Mouse (Mus musculus) limb, embryonic 14.5 days (tissue): ENCODE data around the gene BC030499. TPM values are rescaled to one million over a fixed set of nuclear protein-coding genes. Genes with fewer than 3 reads are reported as not detected.

Experiments
- ATAC-seq: fragments of 200-750 bp; cut with Nextera tagmentation; 2 replicates; pipeline ENCODE4 v1.8.0; 2017; ENCODE audit warnings: low read depth, moderate number of reproducible peaks, moderate TSS enrichment; ENCODE audit not compliant: low FRiP score
- DNase-seq: peaks from one replicate; pipeline ENCODE4 v3.0.0-alpha.2; 2015; ENCODE audit warnings: low spot score
- H3K27ac ChIP-seq: fragments of 300-500 bp; sonication (generic); replicated peaks from 2 replicates; pipeline ENCODE4 v1.5.1; 2014; ENCODE audit warnings: low read depth, mild to moderate bottlenecking, low read length, moderate library complexity, mixed read lengths
- H3K27me3 ChIP-seq: fragments of 300-500 bp; sonication (generic); 2 replicates; pipeline ENCODE4 v1.6.1; 2014; ENCODE audit warnings: low read length, mixed read lengths; ENCODE audit not compliant: control insufficient read depth, insufficient read depth
- H3K36me3 ChIP-seq: fragments of 300-500 bp; sonication (generic); 2 replicates; pipeline ENCODE4 v1.6.1; 2014; ENCODE audit warnings: mild to moderate bottlenecking, low read length, moderate library complexity, mixed read lengths; ENCODE audit not compliant: control insufficient read depth, insufficient read depth
- H3K4me1 ChIP-seq: fragments of 300-500 bp; sonication (generic); 2 replicates; pipeline ENCODE4 v1.6.1; 2014; ENCODE audit warnings: antibody characterized with exemption, low read length, mixed read lengths; ENCODE audit not compliant: control insufficient read depth, insufficient read depth
- H3K4me2 ChIP-seq: fragments of 300-500 bp; sonication (generic); replicated peaks from 2 replicates; pipeline ENCODE4 v1.6.1; 2014; ENCODE audit warnings: low read depth, mild to moderate bottlenecking, low read length, moderate library complexity; ENCODE audit not compliant: severe bottlenecking
- H3K4me3 ChIP-seq: fragments of 300-500 bp; sonication (generic); replicated peaks from 2 replicates; pipeline ENCODE4 v1.5.1; 2014; ENCODE audit warnings: low read length
- H3K9ac ChIP-seq: fragments of 300-500 bp; sonication (generic); 2 replicates; pipeline ENCODE4 v1.6.1; 2014; ENCODE audit warnings: mild to moderate bottlenecking, low read depth, low read length, moderate library complexity; ENCODE audit not compliant: severe bottlenecking
- H3K9me3 ChIP-seq: fragments of 300-500 bp; sonication (generic); 2 replicates; pipeline ENCODE4 v1.6.1; 2016; ENCODE audit warnings: low read length; ENCODE audit not compliant: control insufficient read depth
- POLR2A ChIP-seq: fragments of 200-500 bp; IDR thresholded peaks from 2 replicates; pipeline ENCODE4 v1.8.0; 2012; ENCODE audit warnings: inconsistent platforms, mild to moderate bottlenecking, moderate library complexity, borderline replicate concordance; ENCODE audit not compliant: insufficient read depth, insufficient read length; ENCODE audit errors: extremely low read depth
- WGBS: fragments of 180-500 bp; shearing (Covaris S2); extraction: QIAGEN DNeasy Blood & Tissue Kit; methylation state at CpG from one replicate; pipeline ENCODE4 v1.1.7; 2014; 5-methylcytosine and 5-hydroxymethylcytosine counted together
- polyA plus RNA-seq, 2 experiments: library from polyadenylated mRNA; depleted of rRNA in 1 of 2; stranded (reverse) in 1 of 2; unstranded in 1 of 2; fragments of >200 nt; fragmentation: Nextera tagmentation in 1 of 2; extraction: Ambion mirVana in 1 of 2; gene quantifications; 2 replicates each; pipeline versions ENCODE4 v1.2.1 to v1.2.3; 2012 to 2014

Gene BC030499
- polyA plus RNA-seq, 2 experiments = 0.23 to 0.58 TPM

DNA sequence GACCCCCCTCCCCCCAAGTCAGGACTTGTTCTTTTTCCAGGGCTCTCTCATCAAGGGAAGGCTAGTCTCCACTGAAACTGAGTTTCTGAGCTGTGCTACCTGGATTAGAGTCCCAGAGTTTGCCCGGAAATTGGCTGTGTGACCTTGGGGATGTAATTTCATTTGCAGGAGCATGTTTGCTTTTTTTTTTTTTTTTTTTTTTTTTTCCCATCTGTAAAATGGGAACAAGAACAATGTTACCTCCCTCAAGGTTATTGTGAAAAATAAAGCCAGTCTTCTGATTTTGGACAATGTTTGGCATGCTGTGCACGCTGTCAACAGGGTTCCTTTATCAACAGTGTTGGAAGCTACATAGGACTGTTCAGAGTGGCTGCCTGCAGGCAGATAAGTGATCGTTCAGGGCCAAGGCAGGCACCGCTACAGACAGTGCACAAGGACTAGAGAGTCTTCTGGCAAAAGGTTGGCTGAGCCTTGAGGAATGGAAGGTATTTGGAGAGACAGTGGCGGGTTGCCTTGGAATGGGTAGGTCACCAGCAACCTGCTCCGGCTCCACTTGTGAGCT is 53.8 kb downstream of the BC030499 start:
- Histone ChIP-seq H3K9ac (peak overlapping the region; percentile 90), H3K4me3 (peak overlapping the region; percentile 94), H3K27me3 (no peaks in the 10 kb centered on the region), H3K27ac (peak overlapping the region; percentile 93; the same call in 1 of the 2 replicates), H3K4me1 (peaks cover 29% of the 10 kb centered on the region), H3K9me3 (no peaks in the 10 kb centered on the region), H3K36me3 (peaks cover 42% of the 10 kb centered on the region), H3K4me2 (peak overlapping the region; percentile 84)
- ATAC-seq (no peak), DNase-seq (no peak)
- WGBS = 69% methylated on average over 6 of the region's 6 CpGs
- no peak for TF ChIP-seq POLR2A

DNA sequence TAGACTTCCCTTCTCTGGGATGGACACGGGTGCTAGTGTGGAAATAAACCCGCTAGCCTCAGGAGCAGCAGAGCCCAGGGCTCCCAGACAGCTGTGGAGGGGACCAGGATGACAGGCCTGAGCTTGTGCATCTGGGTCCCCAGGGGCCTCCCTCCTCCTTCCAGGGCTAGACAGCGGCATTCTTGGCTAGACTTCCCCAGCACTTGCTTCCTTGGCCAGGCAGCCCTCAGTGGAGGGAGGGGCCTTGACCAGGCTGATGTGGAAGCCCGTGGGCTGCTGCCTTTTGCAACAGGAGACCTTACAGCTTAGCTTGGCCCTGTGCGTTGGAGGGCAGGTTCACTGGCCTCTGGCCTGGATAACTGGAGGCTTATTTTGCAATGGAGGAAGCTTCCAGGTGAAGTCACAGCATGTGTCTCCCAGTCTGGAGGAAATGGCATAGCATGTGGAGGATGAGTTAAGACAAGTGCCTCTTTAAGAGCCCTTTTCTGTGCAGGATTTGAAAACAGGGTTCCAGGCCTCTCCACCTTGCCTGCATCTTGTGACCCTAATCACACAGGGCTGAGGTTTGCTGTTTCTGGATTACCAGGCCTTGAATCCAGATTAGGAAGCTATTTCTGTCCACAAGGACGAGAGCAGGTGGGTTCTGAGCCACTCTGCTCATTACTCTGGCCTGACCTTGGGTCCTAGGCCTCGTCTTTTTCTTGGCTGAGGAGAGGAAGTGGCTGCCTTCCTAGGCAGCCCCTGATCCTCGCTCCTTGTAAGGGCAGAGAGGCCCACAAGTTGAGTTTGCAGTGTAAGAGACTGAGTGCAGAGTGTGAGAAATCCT is 54.5 kb downstream of the BC030499 start:
- 52% methylated on average over 8 of the region's 8 CpGs for WGBS
- H3K9ac ChIP-seq = no peak overlapping the region; the same call in 1 of the 2 replicates

GRCm38 (mm10) chr11:78345801-78346200 is 55.2 kb downstream of the BC030499 start:
- ATAC-seq = no peak
- Histone ChIP-seq H3K9ac (no peak overlapping the region), H3K27me3 (no peaks in the 10 kb centered on the region), H3K4me1 (peaks cover 29% of the 10 kb centered on the region), H3K27ac (no peak overlapping the region), H3K9me3 (no peaks in the 10 kb centered on the region), H3K4me3 (no peak overlapping the region), H3K36me3 (peaks cover 35% of the 10 kb centered on the region), H3K4me2 (no peak overlapping the region)
- no peak for TF ChIP-seq POLR2A
- DNase-seq = no peak
- WGBS = 93% methylated on average over 7 of the region's 7 CpGs

More for the DNA sequence above, 54.5 kb downstream of the BC030499 start:
- H3K36me3 ChIP-seq = peaks cover 37% of the 10 kb centered on the region
- H3K4me3 ChIP-seq = no peak overlapping the region
- H3K27me3 ChIP-seq = no peaks in the 10 kb centered on the region
- H3K4me2 ChIP-seq = peak overlapping the region; percentile 84; the same call in 1 of the 2 replicates
- H3K27ac ChIP-seq = no peak overlapping the region
- DNase-seq (no peak), ATAC-seq (no peak)
- no peak for TF ChIP-seq POLR2A
- H3K4me1 ChIP-seq = peaks cover 29% of the 10 kb centered on the region
- no peaks in the 10 kb centered on the region for H3K9me3 ChIP-seq

Other genes with a start within 250 kb of the BC030499 start
- gene Eral1, start 210.5 kb upstream of the BC030499 start, polyA plus RNA-seq (2012; rRNA removed) = 34.4 and 42.2 TPM in 2 replicates
- gene Eral1, start 210.5 kb upstream of the BC030499 start, polyA plus RNA-seq (2014; fragmentation: Nextera tagmentation; extraction: Ambion mirVana) = 35.8 and 38.4 TPM in 2 replicates
- 11.7 and 15.9 TPM in 2 replicates for gene Fam222b, start 196.2 kb upstream of the BC030499 start, polyA plus RNA-seq (2012; rRNA removed)
- gene Fam222b, start 196.2 kb upstream of the BC030499 start, polyA plus RNA-seq (2014; fragmentation: Nextera tagmentation; extraction: Ambion mirVana) = 13.3 and 18.1 TPM in 2 replicates
- 159 and 212 TPM in 2 replicates for gene Traf4, start 125.3 kb upstream of the BC030499 start, polyA plus RNA-seq (2012; rRNA removed)
- 59.0 and 67.7 TPM in 2 replicates for gene Traf4, start 125.3 kb upstream of the BC030499 start, polyA plus RNA-seq (2014; fragmentation: Nextera tagmentation; extraction: Ambion mirVana)
- 38.3 and 46.4 TPM in 2 replicates for gene Nek8, start 114.2 kb upstream of the BC030499 start, polyA plus RNA-seq (2012; rRNA removed)
- gene Nek8, start 114.2 kb upstream of the BC030499 start, polyA plus RNA-seq (2014; fragmentation: Nextera tagmentation; extraction: Ambion mirVana) = 11.9 and 17.2 TPM in 2 replicates
- 43.3 and 48.4 TPM in 2 replicates for gene Tlcd1, start 114.1 kb upstream of the BC030499 start, polyA plus RNA-seq (2012; rRNA removed)
- gene Tlcd1, start 114.1 kb upstream of the BC030499 start, polyA plus RNA-seq (2014; fragmentation: Nextera tagmentation; extraction: Ambion mirVana) = 19.4 and 21.4 TPM in 2 replicates
- gene Rpl23a, start 107.3 kb upstream of the BC030499 start, polyA plus RNA-seq (2012; rRNA removed) = 1,666 and 3,231 TPM in 2 replicates
- 1,710 and 1,819 TPM in 2 replicates for gene Rpl23a, start 107.3 kb upstream of the BC030499 start, polyA plus RNA-seq (2014; fragmentation: Nextera tagmentation; extraction: Ambion mirVana)
- gene Rab34, start 102.4 kb upstream of the BC030499 start, polyA plus RNA-seq (2012; rRNA removed) = 163 and 228 TPM in 2 replicates
- gene Rab34, start 102.4 kb upstream of the BC030499 start, polyA plus RNA-seq (2014; fragmentation: Nextera tagmentation; extraction: Ambion mirVana) = 171 and 181 TPM in 2 replicates
- 1.7 and 1.9 TPM in 2 replicates for gene Proca1, start 97.4 kb upstream of the BC030499 start, polyA plus RNA-seq (2012; rRNA removed)
- gene Proca1, start 97.4 kb upstream of the BC030499 start, polyA plus RNA-seq (2014; fragmentation: Nextera tagmentation; extraction: Ambion mirVana) = 2.1 and 3.2 TPM in 2 replicates
- gene Sdf2, start 45.1 kb upstream of the BC030499 start, polyA plus RNA-seq (2012; rRNA removed) = 125 and 140 TPM in 2 replicates
- 93.8 and 107 TPM in 2 replicates for gene Sdf2, start 45.1 kb upstream of the BC030499 start, polyA plus RNA-seq (2014; fragmentation: Nextera tagmentation; extraction: Ambion mirVana)
- 30.6 and 31.4 TPM in 2 replicates for gene Supt6, start 44.9 kb upstream of the BC030499 start, polyA plus RNA-seq (2012; rRNA removed)
- gene Supt6, start 44.9 kb upstream of the BC030499 start, polyA plus RNA-seq (2014; fragmentation: Nextera tagmentation; extraction: Ambion mirVana) = 27.7 and 30.8 TPM in 2 replicates
- 58.7 and 61.7 TPM in 2 replicates for gene 2610507B11Rik, start 29.1 kb upstream of the BC030499 start, polyA plus RNA-seq (2012; rRNA removed)
- 72.6 and 82.1 TPM in 2 replicates for gene 2610507B11Rik, start 29.1 kb upstream of the BC030499 start, polyA plus RNA-seq (2014; fragmentation: Nextera tagmentation; extraction: Ambion mirVana)
- 56.6 and 57.3 TPM in 2 replicates for gene Spag5, start 10.7 kb downstream of the BC030499 start, polyA plus RNA-seq (2012; rRNA removed)
- gene Spag5, start 10.7 kb downstream of the BC030499 start, polyA plus RNA-seq (2014; fragmentation: Nextera tagmentation; extraction: Ambion mirVana) = 28.7 and 31.2 TPM in 2 replicates
- 9.2 and 11.9 TPM in 2 replicates for gene Aldoc, start 32.1 kb downstream of the BC030499 start, polyA plus RNA-seq (2012; rRNA removed)
- 8.3 and 11.3 TPM in 2 replicates for gene Aldoc, start 32.1 kb downstream of the BC030499 start, polyA plus RNA-seq (2014; fragmentation: Nextera tagmentation; extraction: Ambion mirVana)
- 95.5 and 135 TPM in 2 replicates for gene Pigs, start 37.6 kb downstream of the BC030499 start, polyA plus RNA-seq (2012; rRNA removed)
- gene Pigs, start 37.6 kb downstream of the BC030499 start, polyA plus RNA-seq (2014; fragmentation: Nextera tagmentation; extraction: Ambion mirVana) = 79.7 and 88.4 TPM in 2 replicates
- 114 and 143 TPM in 2 replicates for gene Unc119, start 52.6 kb downstream of the BC030499 start, polyA plus RNA-seq (2012; rRNA removed)
- 55.7 and 66.9 TPM in 2 replicates for gene Unc119, start 52.6 kb downstream of the BC030499 start, polyA plus RNA-seq (2014; fragmentation: Nextera tagmentation; extraction: Ambion mirVana)
- gene Foxn1, start 95.7 kb downstream of the BC030499 start, polyA plus RNA-seq (2012; rRNA removed) = 0.96 and 1.1 TPM in 2 replicates
- gene Foxn1, start 95.7 kb downstream of the BC030499 start, polyA plus RNA-seq (2014; fragmentation: Nextera tagmentation; extraction: Ambion mirVana) = 1.9 and 2.0 TPM in 2 replicates
- 0.03 TPM in 1 of 2 replicates, not detected in the other for gene Slc13a2, start 131.4 kb downstream of the BC030499 start, polyA plus RNA-seq (2012; rRNA removed)
- gene Slc13a2, start 131.4 kb downstream of the BC030499 start, polyA plus RNA-seq (2014; fragmentation: Nextera tagmentation; extraction: Ambion mirVana) = 0.10 TPM in 1 of 2 replicates, not detected in the other
- gene Slc46a1, start 174.9 kb downstream of the BC030499 start, polyA plus RNA-seq (2012; rRNA removed) = 14.8 and 20.9 TPM in 2 replicates
- 19.9 and 20.3 TPM in 2 replicates for gene Slc46a1, start 174.9 kb downstream of the BC030499 start, polyA plus RNA-seq (2014; fragmentation: Nextera tagmentation; extraction: Ambion mirVana)
- gene Sarm1, start 206.9 kb downstream of the BC030499 start, polyA plus RNA-seq (2012; rRNA removed) = 2.1 TPM in 2 replicates
- 1.7 and 2.6 TPM in 2 replicates for gene Sarm1, start 206.9 kb downstream of the BC030499 start, polyA plus RNA-seq (2014; fragmentation: Nextera tagmentation; extraction: Ambion mirVana)
- gene Vtn, start 208.2 kb downstream of the BC030499 start, polyA plus RNA-seq (2012; rRNA removed) = 1.3 and 1.5 TPM in 2 replicates
- gene Vtn, start 208.2 kb downstream of the BC030499 start, polyA plus RNA-seq (2014; fragmentation: Nextera tagmentation; extraction: Ambion mirVana) = 0.41 and 0.43 TPM in 2 replicates
- not detected in 2 replicates for gene Sebox, start 212.6 kb downstream of the BC030499 start, polyA plus RNA-seq (2012; rRNA removed)
- gene Sebox, start 212.6 kb downstream of the BC030499 start, polyA plus RNA-seq (2014; fragmentation: Nextera tagmentation; extraction: Ambion mirVana) = not detected in 2 replicates
- 30.2 and 39.8 TPM in 2 replicates for gene Tmem199, start 221.3 kb downstream of the BC030499 start, polyA plus RNA-seq (2012; rRNA removed)
- gene Tmem199, start 221.3 kb downstream of the BC030499 start, polyA plus RNA-seq (2014; fragmentation: Nextera tagmentation; extraction: Ambion mirVana) = 39.7 and 40.1 TPM in 2 replicates
- 110 and 111 TPM in 2 replicates for gene Poldip2, start 221.4 kb downstream of the BC030499 start, polyA plus RNA-seq (2012; rRNA removed)
- gene Poldip2, start 221.4 kb downstream of the BC030499 start, polyA plus RNA-seq (2014; fragmentation: Nextera tagmentation; extraction: Ambion mirVana) = 164 and 166 TPM in 2 replicates
- 55.7 and 58.5 TPM in 2 replicates for gene Tnfaip1, start 245.5 kb downstream of the BC030499 start, polyA plus RNA-seq (2012; rRNA removed)
- gene Tnfaip1, start 245.5 kb downstream of the BC030499 start, polyA plus RNA-seq (2014; fragmentation: Nextera tagmentation; extraction: Ambion mirVana) = 83.4 and 87.0 TPM in 2 replicates
- gene Ift20, start 245.5 kb downstream of the BC030499 start, polyA plus RNA-seq (2012; rRNA removed) = 105 and 133 TPM in 2 replicates
- gene Ift20, start 245.5 kb downstream of the BC030499 start, polyA plus RNA-seq (2014; fragmentation: Nextera tagmentation; extraction: Ambion mirVana) = 176 and 185 TPM in 2 replicates